Mouse (Mus musculus): Measurements from ENCODE around the gene Cebpe.

- no peak for TF ChIP-seq POLR2A (IDR thresholded peaks at IDR 0.05; ENCODE audit: insufficient read depth, low read depth, low read length)
- no peak for TF ChIP-seq CTCF (IDR thresholded peaks at IDR 0.05)
Measured at GRCm38 (mm10) chr14:54695042-54695441, 16.9 kb downstream of the Cebpe start.

Data from heart, adult 2 months (tissue).